Mouse (Mus musculus) ES-E14 (cell line): ENCODE measurements around the gene 4930579F01Rik. TPM values are rescaled to one million over a fixed set of nuclear protein-coding genes. Genes with fewer than 3 reads are reported as not detected.

ENCODE experiments used
- DNase-seq: peaks from one replicate; pipeline ENCODE4 v3.0.0-alpha.2; 2013; ENCODE audit warnings: low read depth, low spot score
- H3K27ac ChIP-seq: 2 replicates; pipeline ENCODE4 v1.5.1; 2012; ENCODE audit warnings: low read depth, mild to moderate bottlenecking, low read length, moderate library complexity, mixed read lengths; ENCODE audit not compliant: poor library complexity, insufficient read depth, severe bottlenecking
- H3K36me3 ChIP-seq: 2 replicates; pipeline ENCODE4 v1.6.1; 2012; ENCODE audit warnings: mild to moderate bottlenecking, low read length, moderate library complexity, mixed read lengths; ENCODE audit not compliant: control insufficient read depth, poor library complexity, insufficient read depth, severe bottlenecking
- H3K4me1 ChIP-seq, 2 experiments: fragments of 150-350 bp in 1 of 2; sonication (generic) in 1 of 2; 2 replicates each; pipeline ENCODE4 v1.6.1; 2012; ENCODE audit warnings: low read length in 2 of 2, mild to moderate bottlenecking in 1 of 2, mixed read lengths in 1 of 2; ENCODE audit not compliant: control insufficient read depth in 2 of 2, insufficient read depth in 2 of 2, poor library complexity in 1 of 2
- H3K4me3 ChIP-seq, 2 experiments: fragments of 150-350 bp in 1 of 2; sonication (generic) in 1 of 2; 2 replicates each; pipeline ENCODE4 v1.5.1; 2012; ENCODE audit warnings: low read length in 2 of 2, low read depth in 1 of 2, mild to moderate bottlenecking in 1 of 2, mixed read lengths in 1 of 2; ENCODE audit not compliant: insufficient read depth in 1 of 2, poor library complexity in 1 of 2, severe bottlenecking in 1 of 2
- H3K9ac ChIP-seq: 2 replicates; pipeline ENCODE4 v1.6.1; 2012; ENCODE audit warnings: low read depth, mild to moderate bottlenecking, low read length, mixed read lengths; ENCODE audit not compliant: poor library complexity, insufficient read depth, severe bottlenecking
- H3K9me3 ChIP-seq: fragments of 150-350 bp; sonication (generic); 2 replicates; pipeline ENCODE4 v1.6.1; 2012; ENCODE audit warnings: low read depth, mild to moderate bottlenecking, low read length; ENCODE audit not compliant: control insufficient read depth, insufficient read depth
- CHD2 ChIP-seq: IDR thresholded peaks from 2 replicates; pipeline ENCODE4 v1.6.1; 2014; ENCODE audit warnings: mild to moderate bottlenecking, low read depth, low read length, inconsistent platforms
- HCFC1 ChIP-seq: IDR thresholded peaks from 2 replicates; pipeline ENCODE4 v1.6.1; 2012; ENCODE audit warnings: low read length, inconsistent platforms, borderline replicate concordance; ENCODE audit not compliant: insufficient read depth
- MAFK ChIP-seq: IDR thresholded peaks from 2 replicates; pipeline ENCODE4 v1.6.1; 2014; ENCODE audit warnings: mild to moderate bottlenecking, low read depth, low read length, inconsistent platforms; ENCODE audit not compliant: insufficient read depth
- ZC3H11A ChIP-seq: IDR thresholded peaks from 2 replicates; pipeline ENCODE4 v1.6.1; 2012; ENCODE audit warnings: low read depth, mild to moderate bottlenecking, inconsistent platforms, low read length, borderline replicate concordance
- ZNF384 ChIP-seq: IDR thresholded peaks from 2 replicates; pipeline ENCODE4 v1.6.1; 2012; ENCODE audit warnings: low read depth, low read length, inconsistent platforms
- in situ Hi-C, 2 experiments: fragments of 600-800 bp; cut with MboI; formaldehyde crosslinking; loops; one replicate each; pipeline ENCODE4 v1.15.1; 2025; ENCODE audit warnings: low sequenced_read_pairs in 2 of 2, inconsistent platforms in 1 of 2; ENCODE audit not compliant: unreplicated experiment in 2 of 2
- total RNA-seq: library from RNA; depleted of rRNA; stranded (reverse); fragments of 300-350 nt; gene quantifications from 2 replicates; pipeline ENCODE4 v1.2.3, GENCODE M21; 2012

Gene 4930579F01Rik
- total RNA-seq, 1 experiment, result not detected

GRCm38 (mm10) chr3:138231531-138231930, 37.9 kb upstream of the 4930579F01Rik start:
- TF ChIP-seq CHD2 (no peak), MAFK (no peak), ZC3H11A (no peak), ZNF384 (no peak), HCFC1 (no peak)
- Histone ChIP-seq H3K9me3 (no peaks in the 10 kb centered on the region), H3K4me3 (no peak overlapping the region), H3K27ac (no peak overlapping the region), H3K9ac (no peak overlapping the region), H3K4me1 (no peaks in the 10 kb centered on the region), H3K36me3 (no peaks in the 10 kb centered on the region)
- in situ Hi-C loops, result no loop called here
- no peak for DNase-seq

GRCm38 (mm10) chr3:138230266-138230665, 36.6 kb upstream of the 4930579F01Rik start:
- in situ Hi-C loops, result no loop called here
- Histone ChIP-seq H3K4me3 (no peak overlapping the region), H3K36me3 (no peaks in the 10 kb centered on the region), H3K9me3 (no peaks in the 10 kb centered on the region), H3K9ac (no peak overlapping the region), H3K27ac (no peak overlapping the region), H3K4me1 (peaks cover 0 to 3% of the 10 kb centered on the region in 2 experiments; a peak in 1 of 4 replicates)
- no peak for TF ChIP-seq HCFC1
- TF ChIP-seq ZC3H11A, result no peak
- TF ChIP-seq MAFK, result no peak
- no peak for TF ChIP-seq ZNF384
- TF ChIP-seq CHD2, result no peak
- no peak for DNase-seq

GRCm38 (mm10) chr3:138229448-138229847, 35.8 kb upstream of the 4930579F01Rik start:
- TF ChIP-seq ZC3H11A (no peak), ZNF384 (no peak), CHD2 (no peak), MAFK (no peak), HCFC1 (no peak)
- in situ Hi-C loops, result no loop called here
- DNase-seq, result no peak
- no peak overlapping the region for H3K27ac ChIP-seq
- no peaks in the 10 kb centered on the region for H3K9me3 ChIP-seq
- H3K36me3 ChIP-seq, result no peaks in the 10 kb centered on the region
- peaks cover 0 to 6% of the 10 kb centered on the region in 2 experiments; a peak in 2 of 4 replicates for H3K4me1 ChIP-seq
- no peak overlapping the region for H3K9ac ChIP-seq
- H3K4me3 ChIP-seq, result no peak overlapping the region

- H3K27ac ChIP-seq, result no peak overlapping the region
Observed at GRCm38 (mm10) chr3:138227782-138228181, 34.2 kb upstream of the 4930579F01Rik start.

More at GRCm38 (mm10) chr3:138227782-138228181, 34.2 kb upstream of the 4930579F01Rik start:
- TF ChIP-seq CHD2 (no peak), ZNF384 (no peak), MAFK (no peak), HCFC1 (no peak), ZC3H11A (no peak)
- Histone ChIP-seq H3K9me3 (no peaks in the 10 kb centered on the region), H3K36me3 (no peaks in the 10 kb centered on the region), H3K9ac (no peak overlapping the region), H3K4me3 (no peak overlapping the region), H3K4me1 (peaks cover 0 to 6% of the 10 kb centered on the region in 2 experiments; a peak in 2 of 4 replicates)
- in situ Hi-C loops, result no loop called here
- no peak for DNase-seq
